Mouse (Mus musculus) hindbrain, embryonic 13.5 days (tissue): ENCODE measurements around the gene Psmb1. TPM values are rescaled to one million over a fixed set of nuclear protein-coding genes. Genes with fewer than 3 reads are reported as not detected.
"Not testable (repeated sequence)": the region's sequence is repeated elsewhere in the genome, so short reads cannot be mapped to it uniquely, and the experiment has no call there.

Experiments
- ATAC-seq: fragments of 200-750 bp; cut with Nextera tagmentation; 2 replicates; pipeline ENCODE4 v1.8.0; 2017; ENCODE audit warnings: moderate TSS enrichment; ENCODE audit not compliant: low FRiP score
- H3K27ac ChIP-seq: fragments of 300-500 bp; sonication (generic); 2 replicates; pipeline ENCODE4 v1.5.1; 2015; ENCODE audit warnings: inconsistent platforms, mild to moderate bottlenecking, moderate library complexity
- H3K27me3 ChIP-seq: fragments of 300-500 bp; sonication (generic); 2 replicates; pipeline ENCODE4 v1.6.1; 2015; ENCODE audit warnings: mild to moderate bottlenecking, inconsistent platforms
- H3K36me3 ChIP-seq: fragments of 300-500 bp; sonication (generic); 2 replicates; pipeline ENCODE4 v1.6.1; 2015; ENCODE audit warnings: mild to moderate bottlenecking, inconsistent platforms
- H3K4me1 ChIP-seq: fragments of 300-500 bp; sonication (generic); replicated peaks from 2 replicates; pipeline ENCODE4 v1.6.1; 2015; ENCODE audit warnings: inconsistent platforms
- H3K4me2 ChIP-seq: fragments of 300-500 bp; sonication (generic); 2 replicates; pipeline ENCODE4 v1.6.1; 2015; ENCODE audit warnings: inconsistent platforms, mild to moderate bottlenecking, moderate library complexity
- H3K4me3 ChIP-seq: fragments of 300-500 bp; sonication (generic); 2 replicates; pipeline ENCODE4 v1.5.1; 2015; ENCODE audit warnings: mild to moderate bottlenecking, inconsistent platforms
- H3K9ac ChIP-seq: fragments of 300-500 bp; sonication (generic); 2 replicates; pipeline ENCODE4 v1.6.1; 2015; ENCODE audit warnings: mild to moderate bottlenecking, inconsistent platforms
- H3K9me3 ChIP-seq: fragments of 300-500 bp; sonication (generic); 2 replicates; pipeline ENCODE4 v1.6.1; 2016; ENCODE audit warnings: inconsistent platforms
- WGBS: fragments of 180-500 bp; shearing (Covaris S2); methylation state at CpG from one replicate; pipeline ENCODE4 v1.1.7; 2015; 5-methylcytosine and 5-hydroxymethylcytosine counted together
- polyA plus RNA-seq: library from polyadenylated mRNA; unstranded; fragments of >200 nt; fragmentation: Nextera tagmentation; extraction: Ambion mirVana; gene quantifications from 2 replicates; pipeline ENCODE4 v1.2.1, GENCODE M21; 2015

The Psmb1 gene
- polyA plus RNA-seq, 1 experiment from 2014 or later, result 265 TPM

DNA sequence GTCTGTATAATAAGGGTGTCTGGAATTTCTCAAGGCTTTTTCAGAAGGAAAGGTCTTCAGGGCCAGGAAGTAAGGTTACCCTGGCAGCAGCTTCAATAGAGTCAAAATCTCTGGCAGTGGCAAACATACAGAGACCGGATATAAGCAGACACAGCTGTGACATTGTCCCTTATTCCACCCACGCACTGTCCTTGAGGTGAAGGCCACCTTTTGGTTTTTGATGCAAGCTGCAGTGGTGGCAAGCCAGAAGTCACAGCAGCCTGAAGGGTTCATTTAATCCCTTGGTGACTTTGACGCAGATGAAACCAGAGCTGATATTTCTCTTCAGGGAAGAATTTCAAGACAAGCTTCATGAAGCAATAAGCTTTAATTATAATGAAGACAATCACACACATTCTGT is 49.9 kb downstream of the Psmb1 start:
- Histone ChIP-seq H3K9ac (no peak overlapping the region), H3K4me3 (no peak overlapping the region), H3K4me2 (no peak overlapping the region), H3K4me1 (no peaks in the 10 kb centered on the region; the same call in 1 of the 2 replicates), H3K9me3 (no peaks in the 10 kb centered on the region), H3K27ac (no peak overlapping the region), H3K36me3 (no peaks in the 10 kb centered on the region), H3K27me3 (peaks cover 12% of the 10 kb centered on the region; the same call in 1 of the 2 replicates)
- WGBS, result 72% methylated on average over 3 of the region's 3 CpGs
- no peak for ATAC-seq

DNA sequence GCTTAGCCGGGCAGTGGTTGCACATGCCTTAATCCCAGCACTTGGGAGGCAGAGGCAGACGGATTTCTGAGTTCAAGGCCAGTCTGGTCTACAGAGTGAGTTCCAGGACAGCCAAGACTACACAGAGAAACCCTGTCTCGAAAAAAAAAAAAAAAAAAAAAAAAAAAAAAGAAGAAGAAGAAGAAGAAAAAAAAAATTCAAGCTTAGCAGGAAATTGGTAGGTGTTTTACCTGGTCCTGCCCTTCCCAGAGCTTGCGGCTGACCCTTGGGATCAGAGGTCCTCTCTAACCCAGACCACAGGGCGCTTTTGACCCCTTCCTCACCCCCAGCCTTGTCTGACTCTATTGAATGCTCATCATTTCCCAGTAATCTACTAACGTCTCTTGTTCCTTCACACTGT is 50.4 kb downstream of the Psmb1 start:
- not testable (repeated sequence) for H3K4me2 ChIP-seq, H3K36me3 ChIP-seq, H3K4me3 ChIP-seq, H3K27ac ChIP-seq, ATAC-seq, H3K9me3 ChIP-seq, H3K9ac ChIP-seq, H3K4me1 ChIP-seq
- H3K27me3 ChIP-seq, result peaks cover 12% of the 10 kb centered on the region; the same call in 1 of the 2 replicates
- 67% methylated on average over 5 of the region's 6 CpGs for whole genome bisulfite sequencing

DNA sequence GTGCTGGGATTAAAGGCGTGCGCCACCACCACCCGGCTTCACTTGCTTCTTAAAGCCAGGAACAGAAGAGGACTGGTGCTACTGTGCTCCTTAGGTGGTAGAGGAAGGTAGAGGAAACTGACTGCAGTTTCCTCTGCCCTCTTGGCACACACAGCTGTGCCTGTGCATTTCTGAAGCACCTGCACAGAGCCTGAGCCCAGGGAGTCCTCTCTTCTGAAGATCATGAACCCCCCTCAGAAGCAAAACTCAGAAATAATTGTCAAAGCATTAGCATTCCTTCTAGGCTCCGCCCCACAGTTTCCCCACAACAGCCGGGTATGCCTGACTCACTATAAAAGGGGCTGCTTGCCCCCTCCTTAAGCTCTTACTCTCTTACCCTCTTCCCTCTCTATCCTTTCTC is 51.7 kb downstream of the Psmb1 start:
- H3K4me1 ChIP-seq, result no peaks in the 10 kb centered on the region; the same call in 1 of the 2 replicates
- no peak overlapping the region for H3K9ac ChIP-seq
- ATAC-seq, result no peak
- no peak overlapping the region for H3K4me3 ChIP-seq
- H3K27ac ChIP-seq, result no peak overlapping the region
- no peaks in the 10 kb centered on the region for H3K36me3 ChIP-seq
- H3K4me2 ChIP-seq, result no peak overlapping the region
- 69% methylated on average over 5 of the region's 5 CpGs for WGBS
- H3K27me3 ChIP-seq, result peaks cover 12% of the 10 kb centered on the region; the same call in 1 of the 2 replicates
- no peaks in the 10 kb centered on the region for H3K9me3 ChIP-seq

DNA sequence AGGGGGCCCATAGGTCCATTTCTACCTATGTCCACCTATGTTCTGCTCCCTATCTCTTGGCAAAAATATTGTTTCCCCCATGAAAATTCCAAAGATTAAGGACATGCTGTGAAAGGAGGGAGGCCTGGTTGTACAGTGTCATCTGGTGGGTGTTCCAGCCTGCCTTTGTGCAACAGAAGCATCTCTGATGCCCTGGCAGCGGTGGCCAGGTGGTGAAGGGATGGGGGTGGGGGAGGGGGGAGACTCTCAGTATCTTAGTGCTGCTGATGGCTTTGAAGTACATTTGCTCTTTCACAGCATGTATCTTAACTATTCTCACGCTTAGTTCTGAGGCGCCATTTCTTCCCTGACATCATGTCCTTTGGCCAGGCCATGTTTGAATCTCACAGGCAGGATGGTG is 54.1 kb downstream of the Psmb1 start:
- H3K36me3 ChIP-seq, result no peaks in the 10 kb centered on the region

DNA sequence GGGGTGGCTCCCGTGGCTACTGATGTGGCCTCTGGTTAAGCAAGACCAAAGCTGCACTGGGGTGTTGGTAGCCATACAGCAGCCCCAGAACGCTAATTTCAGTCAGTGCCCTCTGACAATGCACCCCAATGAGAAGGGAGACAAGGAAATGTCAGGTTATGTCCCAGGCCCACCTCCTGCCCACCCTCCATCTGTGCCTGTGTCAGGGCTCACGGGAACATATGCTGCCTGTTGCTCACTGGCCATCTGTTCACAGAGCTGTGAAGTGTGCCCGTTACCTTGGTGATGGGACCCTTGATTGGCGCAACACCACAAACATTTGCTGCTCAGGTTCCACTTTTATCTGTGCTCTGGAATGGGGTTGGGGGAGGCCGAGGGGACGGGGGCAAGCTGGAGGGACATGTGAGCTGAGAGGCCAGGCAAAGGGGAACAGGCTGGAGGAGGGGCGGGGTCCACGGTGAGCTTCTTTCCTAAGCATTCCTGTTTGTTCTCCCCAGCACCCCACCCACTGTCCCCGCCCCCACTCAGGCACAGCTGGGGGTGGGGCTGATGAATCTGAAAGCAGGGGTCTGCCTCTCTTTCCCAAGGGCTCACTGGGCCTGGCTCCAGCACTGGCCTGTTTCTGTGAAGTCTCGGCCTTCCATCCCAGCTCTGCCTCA is 59.0 kb downstream of the Psmb1 start:
- Histone ChIP-seq H3K36me3 (no peaks in the 10 kb centered on the region), H3K4me2 (peak overlapping the region; percentile 32), H3K4me3 (no peak overlapping the region), H3K27me3 (peaks cover 5% of the 10 kb centered on the region; the same call in 1 of the 2 replicates), H3K4me1 (peaks cover 17% of the 10 kb centered on the region), H3K9me3 (no peaks in the 10 kb centered on the region), H3K27ac (no peak overlapping the region), H3K9ac (0 out of 2 replicates have a peak overlapping the region, but pooled peaks have one; percentile 46)
- peak; percentile 88 for ATAC-seq
- WGBS, result 4% methylated on average over 11 of the region's 11 CpGs

More for the DNA sequence above, 54.1 kb downstream of the Psmb1 start:
- WGBS, result 78% methylated on average over 3 of the region's 3 CpGs
- H3K4me3 ChIP-seq, result no peak overlapping the region
- no peak overlapping the region for H3K4me2 ChIP-seq
- peaks cover 12% of the 10 kb centered on the region; the same call in 1 of the 2 replicates for H3K27me3 ChIP-seq
- no peak for ATAC-seq
- H3K9ac ChIP-seq, result no peak overlapping the region
- no peak overlapping the region for H3K27ac ChIP-seq
- H3K9me3 ChIP-seq, result no peaks in the 10 kb centered on the region
- peaks cover 13% of the 10 kb centered on the region for H3K4me1 ChIP-seq

DNA sequence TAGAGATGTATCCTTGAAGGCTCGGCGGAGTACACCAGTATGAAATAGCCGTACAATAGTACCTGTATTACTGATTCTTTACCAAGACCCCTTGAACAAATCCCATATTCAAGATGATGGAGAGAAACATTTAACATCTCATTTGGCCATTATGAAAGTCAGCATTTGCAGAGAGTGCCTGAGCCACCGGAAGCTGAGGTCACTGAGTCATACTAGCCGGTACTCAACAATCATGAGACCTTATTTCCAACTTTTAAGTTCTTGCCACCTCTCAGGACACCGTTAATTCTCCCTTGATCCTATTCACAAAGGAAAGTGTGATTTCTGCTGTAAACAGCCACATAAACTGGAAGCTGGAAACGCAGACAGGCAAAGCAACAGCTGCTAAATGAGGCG is 59.5 kb downstream of the Psmb1 start:
- Histone ChIP-seq H3K27ac (no peak overlapping the region), H3K4me2 (peak overlapping the region; percentile 32; the same call in 1 of the 2 replicates), H3K9ac (no peak overlapping the region), H3K4me1 (peaks cover 17% of the 10 kb centered on the region), H3K4me3 (no peak overlapping the region), H3K27me3 (peaks cover 5% of the 10 kb centered on the region; the same call in 1 of the 2 replicates), H3K36me3 (peaks cover 2% of the 10 kb centered on the region; the same call in 1 of the 2 replicates), H3K9me3 (no peaks in the 10 kb centered on the region)
- 62% methylated on average over 8 of the region's 8 CpGs for WGBS
- ATAC-seq, result no peak

DNA sequence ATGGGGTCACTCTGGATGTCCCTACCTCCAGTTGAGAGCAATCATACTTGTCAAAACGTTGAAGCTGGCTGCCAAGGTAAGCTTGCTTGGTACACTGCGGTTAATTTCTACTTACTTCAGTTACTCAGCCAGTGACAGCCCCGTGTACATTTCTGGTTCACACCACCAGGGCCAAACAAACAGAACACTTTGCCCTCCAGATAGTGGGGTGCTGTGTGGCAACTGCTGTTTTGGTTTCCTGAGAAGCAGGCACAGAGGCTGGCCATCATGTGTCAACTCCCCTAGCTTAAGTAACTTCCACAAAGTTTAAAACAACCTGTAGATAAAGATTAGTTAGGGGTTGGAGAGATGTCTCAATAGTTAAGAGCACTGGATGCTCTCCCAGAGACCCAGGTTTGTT is 64.8 kb downstream of the Psmb1 start:
- ATAC-seq, result no peak
- Histone ChIP-seq H3K4me1 (no peaks in the 10 kb centered on the region), H3K9ac (no peak overlapping the region), H3K4me2 (no peak overlapping the region), H3K27me3 (no peaks in the 10 kb centered on the region), H3K9me3 (no peaks in the 10 kb centered on the region), H3K4me3 (no peak overlapping the region), H3K27ac (no peak overlapping the region), H3K36me3 (peaks cover 47% of the 10 kb centered on the region)
- 77% methylated on average over 3 of the region's 3 CpGs for WGBS

DNA sequence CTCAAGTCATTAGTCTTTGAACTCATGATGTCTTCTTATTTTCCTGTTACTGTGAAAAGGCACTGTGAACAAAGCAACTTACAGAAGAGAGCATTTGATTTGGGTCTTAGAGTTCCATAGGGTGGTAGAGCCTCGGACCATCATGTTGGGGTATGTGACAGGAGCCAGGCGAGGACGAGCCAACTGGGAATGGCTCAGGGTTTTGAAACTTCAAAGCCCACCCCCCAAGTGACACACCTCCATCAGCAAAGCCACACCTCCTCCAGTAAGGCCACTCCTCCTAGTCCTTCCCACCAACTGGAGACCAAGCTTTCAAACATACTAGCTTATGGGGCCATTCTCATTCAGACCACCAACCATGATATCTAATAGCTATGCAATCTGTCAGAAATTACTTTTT is 67.5 kb downstream of the Psmb1 start:
- no peaks in the 10 kb centered on the region for H3K4me1 ChIP-seq
- no peak overlapping the region for H3K4me2 ChIP-seq
- 90% methylated on average over 3 of the region's 3 CpGs for WGBS
- H3K9ac ChIP-seq, result no peak overlapping the region
- no peak overlapping the region for H3K27ac ChIP-seq
- peaks cover 73% of the 10 kb centered on the region for H3K36me3 ChIP-seq
- no peaks in the 10 kb centered on the region for H3K9me3 ChIP-seq
- ATAC-seq, result no peak
- no peaks in the 10 kb centered on the region for H3K27me3 ChIP-seq
- H3K4me3 ChIP-seq, result no peak overlapping the region

DNA sequence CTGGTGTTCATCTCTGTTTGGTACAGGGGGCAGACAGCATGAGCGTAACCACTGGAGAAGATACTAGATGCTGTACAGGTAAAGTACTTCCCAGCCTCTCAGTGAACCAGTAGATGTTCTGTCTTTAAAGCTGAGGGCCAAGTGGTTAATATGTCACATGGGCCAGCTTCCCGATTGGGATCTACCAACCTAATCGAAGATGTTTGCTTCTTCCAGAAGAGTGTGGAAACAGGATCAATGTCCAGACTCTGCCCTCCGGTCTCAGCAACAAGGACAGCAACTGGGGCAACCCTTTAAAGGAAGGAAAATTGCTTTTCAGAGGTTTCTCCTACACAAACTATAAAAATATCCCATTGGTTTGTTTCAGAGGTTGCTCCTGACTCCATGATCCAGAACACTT is 68.0 kb downstream of the Psmb1 start:
- 94% methylated on average over 4 of the region's 4 CpGs for WGBS
- Histone ChIP-seq H3K4me2 (no peak overlapping the region), H3K27ac (no peak overlapping the region), H3K36me3 (peaks cover 77% of the 10 kb centered on the region), H3K9ac (no peak overlapping the region), H3K27me3 (no peaks in the 10 kb centered on the region), H3K4me1 (no peaks in the 10 kb centered on the region), H3K9me3 (no peaks in the 10 kb centered on the region), H3K4me3 (no peak overlapping the region)
- ATAC-seq, result no peak

DNA sequence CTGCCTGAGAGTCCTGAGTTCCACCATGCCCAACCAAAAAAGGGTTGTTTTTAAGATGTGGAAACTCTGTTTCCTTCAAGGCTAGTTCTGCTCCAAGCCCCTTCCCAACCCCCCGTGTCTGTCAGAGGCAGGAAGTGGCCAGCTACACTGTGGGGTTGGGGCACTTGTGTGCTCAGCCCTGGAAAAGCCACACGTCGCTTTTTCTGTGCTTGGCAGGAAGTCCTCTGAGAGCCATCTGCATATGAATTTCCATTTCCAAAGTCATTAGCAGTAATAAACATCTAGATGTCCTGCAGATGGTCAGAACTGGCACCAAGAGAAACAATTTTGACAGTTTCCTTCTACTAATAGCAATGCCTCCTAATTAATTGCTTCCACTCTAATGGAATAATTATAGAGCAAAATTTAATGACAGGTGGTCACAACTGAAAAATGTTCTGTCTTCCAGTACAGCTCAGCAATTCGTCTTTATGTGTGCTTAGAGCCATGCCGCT is 68.5 kb downstream of the Psmb1 start:
- ATAC-seq, result no peak
- Histone ChIP-seq H3K27ac (no peak overlapping the region), H3K27me3 (no peaks in the 10 kb centered on the region), H3K4me1 (no peaks in the 10 kb centered on the region), H3K9me3 (no peaks in the 10 kb centered on the region), H3K36me3 (peaks cover 78% of the 10 kb centered on the region), H3K4me3 (no peak overlapping the region), H3K9ac (no peak overlapping the region), H3K4me2 (no peak overlapping the region)
- WGBS, result 68% methylated on average over 5 of the region's 5 CpGs

DNA sequence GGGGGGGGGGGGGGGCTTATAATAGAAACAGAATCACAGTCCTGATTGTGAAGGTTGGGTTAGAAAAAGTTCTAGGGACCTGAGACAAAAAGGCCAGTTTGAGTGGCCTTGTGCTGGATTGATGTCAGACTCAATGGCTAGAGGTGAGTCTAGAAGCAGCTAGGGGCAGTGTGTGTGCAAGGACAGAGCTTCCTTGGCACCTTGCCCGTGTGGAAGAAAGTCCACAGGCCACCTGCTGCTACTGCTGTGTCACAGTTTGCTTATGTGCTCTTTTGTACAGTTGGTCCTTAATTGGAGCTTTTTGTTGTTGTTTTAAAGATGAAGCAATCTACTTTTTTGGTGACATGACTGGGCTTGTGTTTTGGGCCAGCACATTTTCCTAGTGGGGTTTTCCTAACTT is 69.6 kb downstream of the Psmb1 start:
- Histone ChIP-seq H3K27ac (no peak overlapping the region), H3K36me3 (peaks cover 87% of the 10 kb centered on the region), H3K9ac (no peak overlapping the region), H3K4me3 (no peak overlapping the region), H3K27me3 (no peaks in the 10 kb centered on the region), H3K4me1 (no peaks in the 10 kb centered on the region), H3K9me3 (no peaks in the 10 kb centered on the region), H3K4me2 (no peak overlapping the region)
- WGBS, result 79% methylated on average over 1 of the region's 1 CpGs
- no peak for ATAC-seq

DNA sequence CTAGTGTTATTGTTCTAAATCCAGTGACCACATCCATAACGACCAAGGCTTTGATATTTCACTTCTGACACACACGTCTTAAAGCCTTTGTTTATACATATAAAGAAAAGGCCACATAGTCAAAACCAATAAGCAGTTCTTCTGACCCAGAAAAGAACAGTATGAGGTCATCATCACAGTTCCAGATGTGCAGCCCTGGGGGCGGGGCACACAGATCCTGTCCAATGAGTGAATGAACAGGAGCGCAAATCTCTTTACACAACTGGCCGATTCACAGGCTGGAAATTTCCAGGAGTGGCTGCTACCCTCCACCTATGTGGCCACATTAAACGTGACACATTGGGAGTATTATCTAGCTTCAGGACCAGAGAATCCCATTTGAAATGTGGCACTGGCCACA is 70.1 kb downstream of the Psmb1 start:
- no peak for ATAC-seq
- H3K4me3 ChIP-seq, result no peak overlapping the region
- no peaks in the 10 kb centered on the region for H3K4me1 ChIP-seq
- no peak overlapping the region for H3K9ac ChIP-seq
- H3K36me3 ChIP-seq, result peaks cover 86% of the 10 kb centered on the region
- H3K27ac ChIP-seq, result no peak overlapping the region
- no peak overlapping the region for H3K4me2 ChIP-seq
- 87% methylated on average over 6 of the region's 6 CpGs for WGBS
- H3K27me3 ChIP-seq, result no peaks in the 10 kb centered on the region
- no peaks in the 10 kb centered on the region for H3K9me3 ChIP-seq

DNA sequence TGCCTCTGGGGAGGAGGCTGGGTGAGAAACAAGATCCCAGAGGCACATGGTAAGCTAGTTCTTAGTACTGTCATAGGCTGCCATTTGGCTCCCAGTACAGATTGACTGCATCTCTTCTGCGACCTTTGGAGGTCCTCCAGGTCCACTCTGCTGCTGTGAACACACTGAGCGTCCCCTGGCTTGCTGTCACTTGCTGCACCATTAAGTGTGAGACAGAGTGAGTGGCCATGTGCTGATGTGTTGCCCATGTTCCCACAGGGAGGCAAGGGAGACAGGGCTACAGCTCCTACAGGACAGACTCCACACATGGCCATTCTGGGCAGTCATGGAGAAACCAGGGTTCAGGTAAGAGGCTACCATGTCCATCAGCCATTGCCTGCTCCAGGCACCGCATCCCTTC is 73.6 kb downstream of the Psmb1 start:
- Histone ChIP-seq H3K4me3 (no peak overlapping the region), H3K27me3 (no peaks in the 10 kb centered on the region), H3K9me3 (no peaks in the 10 kb centered on the region), H3K4me1 (0 out of 2 replicates have a peak, but pooled peaks cover 5% of the 10 kb centered on the region), H3K27ac (no peak overlapping the region), H3K36me3 (peaks cover 90% of the 10 kb centered on the region), H3K4me2 (no peak overlapping the region), H3K9ac (no peak overlapping the region)
- no peak for ATAC-seq
- 97% methylated on average over 3 of the region's 3 CpGs for WGBS
